Mouse (Mus musculus) ES-E14 (cell line): ENCODE measurements around the gene Slc51a.

Source experiments
- CHD2 ChIP-seq: IDR thresholded peaks from 2 replicates; pipeline ENCODE4 v1.6.1; 2014; ENCODE audit warnings: mild to moderate bottlenecking, low read depth, low read length, inconsistent platforms
- HCFC1 ChIP-seq: IDR thresholded peaks from 2 replicates; pipeline ENCODE4 v1.6.1; 2012; ENCODE audit warnings: low read length, inconsistent platforms, borderline replicate concordance; ENCODE audit not compliant: insufficient read depth
- ZNF384 ChIP-seq: IDR thresholded peaks from 2 replicates; pipeline ENCODE4 v1.6.1; 2012; ENCODE audit warnings: low read depth, low read length, inconsistent platforms

GRCm38 (mm10) chr16:32434691-32435090 lies 53.0 kb downstream of the Slc51a start:
- TF ChIP-seq CHD2 (no peak), HCFC1 (no peak), ZNF384 (no peak)
